Mouse (Mus musculus) kidney, postnatal 25 days (tissue): ENCODE measurements around the gene Ankrd12.

Experiments used
- DNase-seq, 2 experiments: peaks; one replicate each; pipeline ENCODE4 v3.0.0; 2021; ENCODE audit warnings: mixed read lengths in 2 of 2

Ankrd12 gene

GRCm38 (mm10) chr17:65929319-65929978, 147.4 kb downstream of the Ankrd12 start:
- DNase-seq = peak in 1 of 2 experiments; percentile 34

GRCm38 (mm10) chr17:65927077-65927476, 149.8 kb downstream of the Ankrd12 start:
- no peak for DNase-seq

GRCm38 (mm10) chr17:65924218-65924617, 152.7 kb downstream of the Ankrd12 start:
- DNase-seq = no peak

GRCm38 (mm10) chr17:65921975-65922374, 154.9 kb downstream of the Ankrd12 start:
- DNase-seq = no peak

- DNase-seq = no peak
Observed at GRCm38 (mm10) chr17:65919235-65919634, 157.7 kb downstream of the Ankrd12 start.

- peak; percentile 87 to 89 for DNase-seq
Observed at GRCm38 (mm10) chr17:65916135-65916668, 160.7 kb downstream of the Ankrd12 start.
